Mouse (Mus musculus) bone marrow, adult 2 months (tissue): ENCODE measurements around the gene Otof.

Experiments
- CTCF ChIP-seq: fragments of 200-500 bp; IDR thresholded peaks from 2 replicates; pipeline ENCODE4 v1.5.1; 2011; ENCODE audit warnings: low read length, control low read depth; ENCODE audit not compliant: control insufficient read depth, insufficient read depth
- POLR2A ChIP-seq: fragments of 200-500 bp; IDR thresholded peaks from 2 replicates; pipeline ENCODE4 v1.6.1; 2011; ENCODE audit warnings: low read depth, mild to moderate bottlenecking, control low read depth, low read length, borderline replicate concordance; ENCODE audit not compliant: control insufficient read depth

GRCm38 (mm10) chr5:30470454-30470853 is 8.7 kb upstream of the Otof start:
- TF ChIP-seq CTCF (no peak), POLR2A (no peak)
